Mouse (Mus musculus) C2C12 (cell line): ENCODE measurements at regions not wholly inside any gene's neighbourhood (a gene's known extent, or its start where the extent isn't known, plus 50 kb on each side); places are given as distances from the start of the nearest gene placed in this dataset.

Experiments used
- CEBPB ChIP-seq: IDR thresholded peaks from one replicate; pipeline ENCODE4 v1.6.1; 2011; ENCODE audit warnings: low read depth, mild to moderate bottlenecking, control low read depth, moderate library complexity
- CTCF ChIP-seq: IDR thresholded peaks from one replicate; pipeline ENCODE4 v1.5.1; 2011; ENCODE audit not compliant: control insufficient read depth, insufficient read depth, insufficient read length
- MAX ChIP-seq: IDR thresholded peaks from one replicate; pipeline ENCODE4 v1.6.1; 2011; ENCODE audit warnings: mild to moderate bottlenecking, control low read depth
- MYOD1 ChIP-seq: IDR thresholded peaks from one replicate; pipeline ENCODE4 v1.6.1; 2011; ENCODE audit warnings: low read depth; ENCODE audit not compliant: control insufficient read depth, insufficient read length
- MYOG ChIP-seq: IDR thresholded peaks from one replicate; pipeline ENCODE4 v1.6.1; 2011; ENCODE audit not compliant: control insufficient read depth, insufficient read length; ENCODE audit errors: extremely low read depth
- USF1 ChIP-seq: IDR thresholded peaks from one replicate; pipeline ENCODE4 v1.6.1; 2011; ENCODE audit warnings: low read depth, mild to moderate bottlenecking, control low read depth, moderate library complexity

GRCm38 (mm10) chr17:67514387-67515241 lies 117.9 kb downstream of the Lrrc30 start:
- TF ChIP-seq CTCF (no peak), MAX (no peak), USF1 (no peak), MYOG (no peak), MYOD1 (no peak), CEBPB (no peak)
